Comparison of ENCODE assay signal across 32 mouse cellular contexts in the genomic region with DNA sequence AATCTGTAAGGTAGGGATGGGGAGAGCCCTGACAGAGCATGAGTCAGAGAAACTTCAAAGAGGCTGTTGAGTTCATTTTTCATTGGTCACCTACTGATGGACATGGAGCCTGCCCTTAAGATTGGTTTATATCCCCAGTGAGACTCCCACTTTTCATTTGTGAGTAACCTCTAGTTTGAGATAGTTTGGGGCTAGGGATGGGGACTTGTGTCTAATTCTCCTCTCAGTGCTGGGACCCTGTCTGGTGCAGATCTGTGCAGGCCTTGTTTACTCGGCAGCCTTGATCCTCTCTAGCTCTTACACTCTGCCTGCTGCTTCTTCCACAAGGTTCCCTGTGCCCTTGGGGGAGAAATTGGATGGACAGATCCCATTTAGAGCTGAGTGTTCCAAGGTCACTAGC.
"Had no signal": no experiment of that assay in that cellular context is flagged by ENCODE, and none has a peak within 500 bp of the region (broad histone marks: within the 10 kb centered on the region; RNA-seq: fewer than 3 reads in every experiment).

No protein-coding gene starts in this region.

- DNase-seq: heart, postnatal 10 days; heart, postnatal 14 days; heart, postnatal 36 days; heart, postnatal 4 days; kidney, adult 11 months; kidney, adult 18-20 months; kidney, adult 2 months; kidney, adult 8-10 months; kidney, adult 9 months; kidney, postnatal 10 days; kidney, postnatal 14 days; kidney, postnatal 25 days; kidney, postnatal 36 days; kidney, postnatal 4 days; layer of hippocampus, adult 9-11 months; layer of hippocampus, postnatal 36 days had no signal

- H3K36me3 ChIP-seq: heart, embryonic 12.5 days; heart, embryonic 15.5 days; hindbrain, embryonic 12.5 days; hindbrain, embryonic 15.5 days; intestine, embryonic 15.5 days; kidney, embryonic 15.5 days had no signal

- H3K4me1 ChIP-seq: heart, embryonic 12.5 days; heart, embryonic 13.5 days; hindbrain, embryonic 10.5 days; hindbrain, embryonic 12.5 days; intestine, embryonic 15.5 days; kidney, embryonic 15.5 days had no signal

- H3K27me3 ChIP-seq: heart, embryonic 12.5 days; heart, embryonic 13.5 days; heart, embryonic 15.5 days; hindbrain, embryonic 12.5 days; hindbrain, embryonic 13.5 days; hindbrain, embryonic 15.5 days; intestine, embryonic 15.5 days; kidney, embryonic 15.5 days had no signal

- H3K9me3 ChIP-seq: heart, embryonic 12.5 days; hindbrain, embryonic 15.5 days; intestine, embryonic 15.5 days had no signal

- ATAC-seq: hindbrain, embryonic 16.5 days; hindbrain, postnatal 0 days; inflammation-experienced regulatory T-cells, adult 6 months; intestine, embryonic 15.5 days; intestine, embryonic 16.5 days; intestine, postnatal 0 days had no signal

- H3K4me3 ChIP-seq: heart, embryonic 12.5 days; heart, embryonic 13.5 days; heart, embryonic 15.5 days; hindbrain, embryonic 10.5 days; hindbrain, embryonic 12.5 days; hindbrain, embryonic 13.5 days; hindbrain, embryonic 15.5 days; intestine, embryonic 15.5 days; kidney, embryonic 15.5 days; layer of hippocampus, adult 2 months; left cerebral cortex, adult 2 months had no signal
